Mouse (Mus musculus) C2C12 (cell line): Measurements from ENCODE around the gene Atp10b. TPM values are rescaled to one million over a fixed set of nuclear protein-coding genes. Genes with fewer than 3 reads are reported as not detected.

Experiments
- H3K27me3 ChIP-seq: one replicate; pipeline ENCODE4 v1.6.1; 2011; ENCODE audit not compliant: control insufficient read depth, insufficient read depth, insufficient read length
- H3K36me3 ChIP-seq: one replicate; pipeline ENCODE4 v1.6.1; 2011; ENCODE audit not compliant: control insufficient read depth, insufficient read depth
- H3K4me3 ChIP-seq: one replicate; pipeline ENCODE4 v1.5.1; 2011; ENCODE audit warnings: mild to moderate bottlenecking, control low read depth; ENCODE audit not compliant: poor library complexity, insufficient read depth, severe bottlenecking
- H3K79me2 ChIP-seq: one replicate; pipeline ENCODE4 v1.6.1; 2011; ENCODE audit not compliant: control insufficient read depth, insufficient read depth
- H3K79me3 ChIP-seq: one replicate; pipeline ENCODE4 v1.6.1; 2011; ENCODE audit warnings: low read depth, control low read depth
- H3ac ChIP-seq: one replicate; pipeline ENCODE3; 2011; ENCODE audit warnings: low read depth; ENCODE audit not compliant: control insufficient read depth, insufficient read length
- CEBPB ChIP-seq: IDR thresholded peaks from one replicate; pipeline ENCODE4 v1.6.1; 2011; ENCODE audit warnings: low read depth, mild to moderate bottlenecking, control low read depth, moderate library complexity
- CTCF ChIP-seq: IDR thresholded peaks from one replicate; pipeline ENCODE4 v1.5.1; 2011; ENCODE audit not compliant: control insufficient read depth, insufficient read depth, insufficient read length
- FOSL1 ChIP-seq: IDR thresholded peaks from one replicate; pipeline ENCODE4 v1.8.0; 2011; ENCODE audit warnings: mild to moderate bottlenecking, low read length; ENCODE audit not compliant: poor library complexity, insufficient read depth, severe bottlenecking
- MAX ChIP-seq: IDR thresholded peaks from one replicate; pipeline ENCODE4 v1.6.1; 2011; ENCODE audit warnings: mild to moderate bottlenecking, control low read depth
- MYOD1 ChIP-seq: IDR thresholded peaks from one replicate; pipeline ENCODE4 v1.6.1; 2011; ENCODE audit warnings: low read depth; ENCODE audit not compliant: control insufficient read depth, insufficient read length
- MYOG ChIP-seq: IDR thresholded peaks from one replicate; pipeline ENCODE4 v1.6.1; 2011; ENCODE audit not compliant: control insufficient read depth, insufficient read length; ENCODE audit errors: extremely low read depth
- USF1 ChIP-seq: IDR thresholded peaks from one replicate; pipeline ENCODE4 v1.6.1; 2011; ENCODE audit warnings: low read depth, mild to moderate bottlenecking, control low read depth, moderate library complexity
- polyA plus RNA-seq: library from polyadenylated mRNA; unstranded; fragments of >200 nt; fragmentation: generic; extraction: Trizol; gene quantifications from one replicate; pipeline ENCODE4 v1.2.1, GENCODE M21; 2012; ENCODE audit warnings: missing spikeins

Atp10b gene
- polyA plus RNA-seq, 1 experiment = under 0.01 TPM

GRCm38 (mm10) chr11:43239804-43240203 is 90.1 kb downstream of the Atp10b start:
- H3K4me3 ChIP-seq = no peak overlapping the region
- H3ac ChIP-seq = no peak overlapping the region
- no peaks in the 10 kb centered on the region for H3K79me3 ChIP-seq
- no peaks in the 10 kb centered on the region for H3K27me3 ChIP-seq
- no peaks in the 10 kb centered on the region for H3K36me3 ChIP-seq
- H3K79me2 ChIP-seq = no peaks in the 10 kb centered on the region
- no peak for TF ChIP-seq MAX
- no peak for TF ChIP-seq USF1

DNA sequence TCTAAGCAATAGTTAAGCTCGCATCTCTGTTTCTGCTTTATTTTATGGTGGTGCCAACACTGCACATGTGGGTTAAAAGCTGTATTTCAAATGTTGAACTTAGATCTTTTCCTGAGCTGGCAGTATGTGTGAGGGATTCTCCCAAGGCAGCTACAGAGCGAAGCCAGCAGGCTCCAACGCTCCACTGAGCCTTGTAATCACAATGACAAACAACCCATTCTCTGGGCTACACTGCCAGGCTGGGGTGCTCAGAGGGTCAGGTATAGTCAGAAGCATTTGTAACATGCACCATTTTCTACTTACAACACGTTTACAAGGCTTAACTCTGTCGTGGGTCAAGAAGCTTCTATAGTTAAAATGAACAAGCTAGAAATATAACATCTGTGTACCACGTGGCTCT is 103.4 kb downstream of the Atp10b start:
- Histone ChIP-seq H3ac (no peak overlapping the region), H3K36me3 (no peaks in the 10 kb centered on the region), H3K27me3 (no peaks in the 10 kb centered on the region), H3K4me3 (no peak overlapping the region), H3K79me2 (no peaks in the 10 kb centered on the region), H3K79me3 (no peaks in the 10 kb centered on the region)
- TF ChIP-seq MYOD1 (no peak), CEBPB (no peak), CTCF (no peak), USF1 (no peak), MAX (no peak), MYOG (no peak), FOSL1 (no peak)

DNA sequence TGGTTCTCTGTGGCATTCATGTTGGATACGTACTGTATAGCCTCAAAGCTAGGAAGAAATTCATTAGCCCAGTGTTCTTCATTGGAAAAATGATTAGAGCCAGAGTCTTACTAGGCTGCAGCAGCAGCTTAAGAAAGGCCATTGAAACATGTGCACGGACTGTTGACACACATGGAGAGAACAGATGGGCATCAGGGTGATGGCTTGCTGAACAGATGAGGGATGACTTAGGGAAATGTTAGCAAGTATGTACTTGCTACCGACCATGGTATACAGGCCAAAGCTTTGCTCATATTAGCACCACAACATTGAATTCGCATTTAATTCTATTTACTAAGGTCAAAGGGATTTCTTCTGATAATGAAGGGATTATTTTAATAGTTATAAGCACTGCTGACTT is 105.6 kb downstream of the Atp10b start:
- H3K27me3 ChIP-seq = no peaks in the 10 kb centered on the region
- TF ChIP-seq USF1 (no peak), MYOD1 (no peak), CTCF (no peak), MYOG (no peak), MAX (no peak), CEBPB (no peak), FOSL1 (no peak)

GRCm38 (mm10) chr11:43257291-43257690 is 107.6 kb downstream of the Atp10b start:
- H3K79me3 ChIP-seq = no peaks in the 10 kb centered on the region
- TF ChIP-seq FOSL1 = no peak
- no peak for TF ChIP-seq CTCF
- no peaks in the 10 kb centered on the region for H3K79me2 ChIP-seq
- H3K27me3 ChIP-seq = no peaks in the 10 kb centered on the region
- H3K36me3 ChIP-seq = no peaks in the 10 kb centered on the region
- H3ac ChIP-seq = no peak overlapping the region
- H3K4me3 ChIP-seq = no peak overlapping the region

More for the DNA sequence above, 105.6 kb downstream of the Atp10b start:
- no peaks in the 10 kb centered on the region for H3K79me2 ChIP-seq
- H3K79me3 ChIP-seq = no peaks in the 10 kb centered on the region
- H3K4me3 ChIP-seq = no peak overlapping the region
- no peak overlapping the region for H3ac ChIP-seq
- no peaks in the 10 kb centered on the region for H3K36me3 ChIP-seq

DNA sequence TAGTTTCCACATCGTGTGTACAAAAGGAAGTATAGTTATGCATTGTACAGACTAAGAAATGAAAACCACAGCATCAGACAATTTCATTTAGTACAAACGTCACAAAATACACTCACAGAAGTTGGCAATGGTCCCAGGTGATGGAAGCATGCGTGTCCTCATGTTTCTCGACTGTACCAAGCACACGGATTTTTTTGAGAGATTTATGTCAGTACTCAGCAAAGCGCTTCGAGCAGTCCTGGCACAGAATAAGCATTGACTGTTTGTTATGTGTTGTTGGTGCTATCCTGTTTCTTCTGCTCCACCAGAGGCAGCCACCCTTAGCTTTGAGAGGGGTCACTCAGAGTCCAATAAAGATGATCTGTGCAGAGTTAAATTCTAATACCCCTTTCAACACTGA is 108.1 kb downstream of the Atp10b start:
- no peaks in the 10 kb centered on the region for H3K36me3 ChIP-seq
- H3ac ChIP-seq = no peak overlapping the region
- TF ChIP-seq MAX = no peak
- TF ChIP-seq USF1 = no peak
- TF ChIP-seq CEBPB = no peak
- TF ChIP-seq CTCF = no peak
- TF ChIP-seq MYOD1 = no peak
- TF ChIP-seq MYOG = no peak
- TF ChIP-seq FOSL1 = no peak
- no peak overlapping the region for H3K4me3 ChIP-seq
- no peaks in the 10 kb centered on the region for H3K79me3 ChIP-seq
- no peaks in the 10 kb centered on the region for H3K79me2 ChIP-seq
- no peaks in the 10 kb centered on the region for H3K27me3 ChIP-seq

- Histone ChIP-seq H3K79me3 (no peaks in the 10 kb centered on the region), H3K27me3 (no peaks in the 10 kb centered on the region), H3ac (no peak overlapping the region), H3K36me3 (no peaks in the 10 kb centered on the region), H3K79me2 (no peaks in the 10 kb centered on the region), H3K4me3 (no peak overlapping the region)
- TF ChIP-seq CTCF (peak; percentile 76), MYOG (no peak)
Observed at GRCm38 (mm10) chr11:43263548-43264218, 114.0 kb downstream of the Atp10b start.
